Mouse (Mus musculus): ENCODE results near the gene Cdk7. TPM values are rescaled to one million over a fixed set of nuclear protein-coding genes. Genes with fewer than 3 reads are reported as not detected.

The Cdk7 gene
- 89.2 and 90.7 TPM in 2 replicates for polyA plus RNA-seq (2015; fragmentation: Nextera tagmentation; extraction: Ambion mirVana)

- Histone ChIP-seq H3K4me2 (ENCODE audit: low read depth, low read length) (peak within 1 kb of the TSS; percentile 65), H3K9me3 (ENCODE audit: control insufficient read depth, low read length) (no peaks in the 10 kb centered on the region), H3K9ac (ENCODE audit: low read length) (peak within 1 kb of the TSS; percentile 93), H3K4me1 (replicated peaks; ENCODE audit: control insufficient read depth, insufficient read depth, low read length) (peaks cover 10% of the 10 kb centered on the region), H3K27me3 (ENCODE audit: control insufficient read depth, insufficient read depth, low read depth, low read length) (no peaks in the 10 kb centered on the region), H3K4me3 (ENCODE audit: low read length) (peak within 1 kb of the TSS; percentile 95), H3K27ac (ENCODE audit: low read length) (peak within 1 kb of the TSS; percentile 97), H3K36me3 (ENCODE audit: control insufficient read depth, insufficient read depth, low read length) (peaks cover 17% of the 10 kb centered on the region)
- WGBS: under 1% methylated on average over 19 of the region's 19 CpGs
- peak; percentile 100 for ATAC-seq (ENCODE audit: low read depth)
Measured at GRCm38 (mm10) chr13:100730861-100731176, at the start of gene Cdk7. Gene Cdk7, minus strand, starts transcription at chr13:100730939.

- H3K27me3 ChIP-seq (ENCODE audit: control insufficient read depth, insufficient read depth, low read depth, low read length): no peaks in the 10 kb centered on the region
- H3K9me3 ChIP-seq (ENCODE audit: control insufficient read depth, low read length): no peaks in the 10 kb centered on the region
- H3K9ac ChIP-seq (ENCODE audit: low read length): no peak overlapping the region
- peaks cover 19% of the 10 kb centered on the region for H3K36me3 ChIP-seq (ENCODE audit: control insufficient read depth, insufficient read depth, low read length)
- 61% methylated on average over 3 of the region's 3 CpGs for WGBS
- no peak overlapping the region for H3K27ac ChIP-seq (ENCODE audit: low read length)
- H3K4me3 ChIP-seq (ENCODE audit: low read length): no peak overlapping the region
- ATAC-seq (ENCODE audit: low read depth): no peak
- H3K4me2 ChIP-seq (ENCODE audit: low read depth, low read length): no peak overlapping the region
- peaks cover 15% of the 10 kb centered on the region for H3K4me1 ChIP-seq (replicated peaks; ENCODE audit: control insufficient read depth, insufficient read depth, low read length)
Measured at GRCm38 (mm10) chr13:100777491-100777890, 46.8 kb upstream of the Cdk7 start.

DNA sequence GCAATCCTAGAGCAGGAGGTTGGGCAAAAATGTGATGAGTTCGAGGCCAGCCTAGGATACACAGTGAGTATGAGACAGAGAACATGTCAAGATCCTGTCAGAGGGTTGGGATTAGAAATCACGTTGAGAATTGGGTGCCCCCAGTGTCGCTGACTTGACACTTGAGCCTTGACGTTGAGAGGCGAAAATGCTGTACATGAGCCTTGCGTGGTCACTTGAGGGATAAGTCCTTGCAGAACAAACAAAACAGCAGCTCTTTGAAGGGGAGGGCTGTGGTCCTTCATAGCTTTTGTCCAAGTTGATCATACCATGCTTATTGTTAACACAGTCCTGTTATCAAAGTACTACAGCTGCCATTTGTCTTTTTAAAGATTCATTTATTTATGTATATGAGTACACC, 46.0 kb upstream of the Cdk7 start:
- no peak overlapping the region for H3K27ac ChIP-seq (ENCODE audit: low read length)
- H3K4me3 ChIP-seq (ENCODE audit: low read length): no peak overlapping the region
- ATAC-seq (ENCODE audit: low read depth): no peak
- no peaks in the 10 kb centered on the region for H3K27me3 ChIP-seq (ENCODE audit: control insufficient read depth, insufficient read depth, low read depth, low read length)
- no peaks in the 10 kb centered on the region for H3K9me3 ChIP-seq (ENCODE audit: control insufficient read depth, low read length)
- H3K9ac ChIP-seq (ENCODE audit: low read length): no peak overlapping the region
- peaks cover 15% of the 10 kb centered on the region for H3K36me3 ChIP-seq (ENCODE audit: control insufficient read depth, insufficient read depth, low read length)
- WGBS: 41% methylated on average over 6 of the region's 6 CpGs
- peaks cover 15% of the 10 kb centered on the region for H3K4me1 ChIP-seq (replicated peaks; ENCODE audit: control insufficient read depth, insufficient read depth, low read length)
- no peak overlapping the region for H3K4me2 ChIP-seq (ENCODE audit: low read depth, low read length)

DNA sequence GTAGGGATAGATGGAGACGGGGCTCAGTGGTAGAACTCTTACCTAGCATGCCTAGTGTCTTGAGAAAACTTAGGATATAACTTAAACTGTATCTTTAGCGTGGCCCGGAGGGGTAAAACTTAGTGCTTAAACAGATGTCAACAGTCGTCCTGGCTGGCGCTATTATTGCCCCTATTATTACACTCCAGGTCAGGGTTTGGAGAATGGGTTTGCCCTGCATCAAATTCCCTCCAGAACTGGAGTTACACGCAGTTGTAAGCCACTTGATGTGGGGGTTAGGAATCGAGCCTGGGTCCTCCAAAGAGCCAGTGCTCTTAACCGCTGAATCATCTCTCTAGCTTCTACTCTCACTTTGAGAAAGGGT, 45.3 kb upstream of the Cdk7 start:
- H3K4me1 ChIP-seq (replicated peaks; ENCODE audit: control insufficient read depth, insufficient read depth, low read length): peaks cover 15% of the 10 kb centered on the region
- peak overlapping the region; percentile 87 for H3K4me2 ChIP-seq (ENCODE audit: low read depth, low read length)
- H3K9ac ChIP-seq (ENCODE audit: low read length): peak overlapping the region; percentile 85
- ATAC-seq (ENCODE audit: low read depth): 0 out of 2 replicates have a peak, but pooled peaks have one; percentile 6
- H3K27ac ChIP-seq (ENCODE audit: low read length): peak overlapping the region; percentile 63
- WGBS: 8% methylated on average over 8 of the region's 8 CpGs
- no peaks in the 10 kb centered on the region for H3K27me3 ChIP-seq (ENCODE audit: control insufficient read depth, insufficient read depth, low read depth, low read length)
- H3K9me3 ChIP-seq (ENCODE audit: control insufficient read depth, low read length): no peaks in the 10 kb centered on the region
- H3K36me3 ChIP-seq (ENCODE audit: control insufficient read depth, insufficient read depth, low read length): peaks cover 12% of the 10 kb centered on the region
- peak overlapping the region; percentile 89 for H3K4me3 ChIP-seq (ENCODE audit: low read length)

DNA sequence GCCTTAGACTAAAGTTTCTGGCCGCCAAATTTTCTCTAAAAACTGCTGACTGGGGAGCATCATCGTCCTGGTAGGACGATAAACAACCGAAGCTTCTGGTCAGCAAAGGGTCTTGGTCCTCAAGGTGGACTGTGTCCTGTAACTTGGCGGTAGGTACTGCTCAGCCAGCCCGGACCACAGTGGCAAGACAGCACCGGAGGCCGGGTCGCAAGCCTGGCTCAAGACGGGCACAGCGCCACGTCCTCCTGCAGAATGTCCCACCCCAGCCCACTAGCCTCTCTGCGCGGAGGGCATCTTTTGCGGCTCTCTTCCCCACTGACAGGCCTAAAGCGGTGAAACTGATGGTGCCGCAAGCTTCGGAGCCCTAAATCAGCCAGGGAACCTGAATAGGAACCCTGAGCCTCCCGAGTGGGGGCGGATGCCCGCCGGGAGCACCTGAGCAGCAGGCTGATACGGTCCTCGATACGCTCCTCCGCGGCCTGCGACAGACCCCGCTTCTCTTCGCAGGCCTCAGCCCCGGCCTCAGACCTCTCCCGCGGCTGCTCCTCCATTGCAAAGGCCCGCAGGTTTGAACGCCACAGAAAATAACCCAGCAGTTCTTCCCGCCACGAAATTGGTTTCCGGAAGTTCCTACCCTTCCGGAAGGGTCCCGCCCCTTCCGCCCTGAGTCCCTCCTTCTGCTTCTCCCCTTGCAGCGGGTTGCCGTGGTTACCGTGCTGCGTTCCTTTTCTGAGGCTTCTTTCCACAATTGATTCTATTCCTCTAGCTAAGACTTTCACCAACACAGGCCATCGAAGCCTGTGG, 44.7 kb upstream of the Cdk7 start, which contains the start of gene Cenph:
TSS of gene Cenph (minus strand) at position 648 of the 804 bp plus-strand sequence.
- Histone ChIP-seq H3K9ac (ENCODE audit: low read length) (peak within 1 kb of the TSS; percentile 85), H3K9me3 (ENCODE audit: control insufficient read depth, low read length) (no peaks in the 10 kb centered on the region), H3K4me2 (ENCODE audit: low read depth, low read length) (peak within 1 kb of the TSS; percentile 87), H3K27ac (ENCODE audit: low read length) (peak within 1 kb of the TSS; percentile 63), H3K4me3 (ENCODE audit: low read length) (peak within 1 kb of the TSS; percentile 89), H3K4me1 (replicated peaks; ENCODE audit: control insufficient read depth, insufficient read depth, low read length) (peaks cover 15% of the 10 kb centered on the region), H3K27me3 (ENCODE audit: control insufficient read depth, insufficient read depth, low read depth, low read length) (no peaks in the 10 kb centered on the region), H3K36me3 (ENCODE audit: control insufficient read depth, insufficient read depth, low read length) (peaks cover 17% of the 10 kb centered on the region)
- under 1% methylated on average over 46 of the region's 46 CpGs for WGBS
- ATAC-seq (ENCODE audit: low read depth): peak; percentile 95

GRCm38 (mm10) chr13:100774704-100775103, 44.0 kb upstream of the Cdk7 start:
- peaks cover 17% of the 10 kb centered on the region for H3K36me3 ChIP-seq (ENCODE audit: control insufficient read depth, insufficient read depth, low read length)
- no peaks in the 10 kb centered on the region for H3K27me3 ChIP-seq (ENCODE audit: control insufficient read depth, insufficient read depth, low read depth, low read length)
- H3K4me2 ChIP-seq (ENCODE audit: low read depth, low read length): peak overlapping the region; percentile 87
- H3K9ac ChIP-seq (ENCODE audit: low read length): peak overlapping the region; percentile 85
- H3K4me1 ChIP-seq (replicated peaks; ENCODE audit: control insufficient read depth, insufficient read depth, low read length): peaks cover 15% of the 10 kb centered on the region
- no peaks in the 10 kb centered on the region for H3K9me3 ChIP-seq (ENCODE audit: control insufficient read depth, low read length)
- no peak overlapping the region for H3K27ac ChIP-seq (ENCODE audit: low read length)
- peak overlapping the region; percentile 89 for H3K4me3 ChIP-seq (ENCODE audit: low read length)
- ATAC-seq (ENCODE audit: low read depth): no peak

GRCm38 (mm10) chr13:100755329-100755728, 24.6 kb upstream of the Cdk7 start:
- peaks cover 11% of the 10 kb centered on the region for H3K36me3 ChIP-seq (ENCODE audit: control insufficient read depth, insufficient read depth, low read length)
- no peaks in the 10 kb centered on the region for H3K27me3 ChIP-seq (ENCODE audit: control insufficient read depth, insufficient read depth, low read depth, low read length)
- ATAC-seq (ENCODE audit: low read depth): no peak
- no peak overlapping the region for H3K4me2 ChIP-seq (ENCODE audit: low read depth, low read length)
- no peak overlapping the region for H3K27ac ChIP-seq (ENCODE audit: low read length)
- no peak overlapping the region for H3K4me3 ChIP-seq (ENCODE audit: low read length)
- 66% methylated on average over 2 of the region's 2 CpGs for WGBS
- no peaks in the 10 kb centered on the region for H3K4me1 ChIP-seq (replicated peaks; ENCODE audit: control insufficient read depth, insufficient read depth, low read length)
- no peak overlapping the region for H3K9ac ChIP-seq (ENCODE audit: low read length)
- H3K9me3 ChIP-seq (ENCODE audit: control insufficient read depth, low read length): no peaks in the 10 kb centered on the region

- Histone ChIP-seq H3K4me1 (replicated peaks; ENCODE audit: control insufficient read depth, insufficient read depth, low read length) (no peaks in the 10 kb centered on the region), H3K4me3 (ENCODE audit: low read length) (no peak overlapping the region), H3K4me2 (ENCODE audit: low read depth, low read length) (no peak overlapping the region), H3K27me3 (ENCODE audit: control insufficient read depth, insufficient read depth, low read depth, low read length) (no peaks in the 10 kb centered on the region), H3K9me3 (ENCODE audit: control insufficient read depth, low read length) (no peaks in the 10 kb centered on the region), H3K9ac (ENCODE audit: low read length) (no peak overlapping the region), H3K27ac (ENCODE audit: low read length) (no peak overlapping the region), H3K36me3 (ENCODE audit: control insufficient read depth, insufficient read depth, low read length) (peaks cover under 1% of the 10 kb centered on the region; the same call in 1 of the 2 replicates)
- no peak for ATAC-seq (ENCODE audit: low read depth)
- 68% methylated on average over 4 of the region's 4 CpGs for WGBS
Measured at GRCm38 (mm10) chr13:100754186-100754585, 23.4 kb upstream of the Cdk7 start.

DNA sequence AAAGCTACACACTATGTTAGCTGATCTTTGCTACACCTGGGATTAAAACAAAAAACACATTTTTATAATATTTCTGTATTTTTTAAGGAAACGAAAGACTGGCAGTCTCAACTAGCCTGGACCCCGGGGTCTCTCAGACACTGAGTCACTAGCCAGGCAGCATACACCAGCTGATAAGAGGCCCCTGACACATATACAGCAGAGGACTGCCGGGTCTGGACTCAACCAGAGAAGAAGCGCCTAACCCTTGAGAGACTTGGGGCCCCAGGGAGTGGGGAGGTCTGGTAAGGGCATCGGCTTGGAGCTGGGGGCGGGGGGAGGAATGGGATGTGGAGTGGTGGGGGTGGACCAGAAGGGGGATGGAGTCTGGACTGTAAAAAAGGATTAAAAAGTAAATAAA, 22.3 kb upstream of the Cdk7 start:
- Histone ChIP-seq H3K27me3 (ENCODE audit: control insufficient read depth, insufficient read depth, low read depth, low read length) (no peaks in the 10 kb centered on the region), H3K4me2 (ENCODE audit: low read depth, low read length) (no peak overlapping the region), H3K27ac (ENCODE audit: low read length) (no peak overlapping the region), H3K4me1 (replicated peaks; ENCODE audit: control insufficient read depth, insufficient read depth, low read length) (no peaks in the 10 kb centered on the region), H3K9me3 (ENCODE audit: control insufficient read depth, low read length) (no peaks in the 10 kb centered on the region), H3K4me3 (ENCODE audit: low read length) (no peak overlapping the region), H3K9ac (ENCODE audit: low read length) (no peak overlapping the region), H3K36me3 (ENCODE audit: control insufficient read depth, insufficient read depth, low read length) (no peaks in the 10 kb centered on the region)
- WGBS: 73% methylated on average over 6 of the region's 6 CpGs
- no peak for ATAC-seq (ENCODE audit: low read depth)
